Mouse (Mus musculus) lung, postnatal 10 days (tissue): ENCODE results near the gene Rem2.

Experiments
- DNase-seq: peaks from one replicate; pipeline ENCODE4 v3.0.0; 2021

Rem2 gene

GRCm38 (mm10) chr14:54475941-54476844 lies at the start of gene Rem2:
TSS of gene Rem2 (plus strand) at chr14:54476100.
- DNase-seq: peak; percentile 82

DNA sequence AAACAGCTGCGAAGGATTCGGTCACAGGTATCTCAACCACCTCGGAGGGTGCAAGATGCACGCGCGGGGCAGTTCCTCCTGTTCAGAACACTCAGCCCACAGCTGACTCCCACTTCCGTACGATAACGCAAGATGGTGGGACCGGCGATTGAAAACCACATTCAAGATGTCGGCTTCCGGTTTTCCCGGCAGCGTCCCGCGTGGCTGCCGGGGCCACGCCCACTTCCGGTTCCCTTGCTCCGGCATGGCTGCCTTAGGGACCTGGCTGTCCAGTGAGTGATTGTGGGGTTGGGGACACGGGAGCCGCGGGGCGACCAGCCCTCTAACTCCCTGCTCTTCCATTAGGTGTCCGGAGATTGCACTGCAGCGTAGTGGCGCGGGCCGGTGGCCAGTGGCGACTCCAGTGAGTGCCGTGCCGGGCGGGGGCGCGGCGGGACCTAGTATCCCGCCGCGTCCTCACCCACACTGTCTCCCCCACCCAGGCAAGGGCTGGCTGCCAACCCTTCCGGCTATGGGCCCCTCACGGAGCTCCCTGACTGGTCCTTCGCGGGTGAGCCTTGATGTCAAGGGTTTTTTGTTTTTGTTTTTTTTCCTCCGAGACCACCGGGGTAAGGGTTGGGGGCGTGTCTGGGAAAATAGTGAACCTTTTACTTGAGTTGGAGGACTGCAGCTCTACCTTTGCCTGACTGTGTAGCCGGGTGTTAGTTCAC lies 49.1 kb upstream of the Rem2 start, which contains the start of gene Mrpl52:
TSS of gene Mrpl52 (plus strand) at position 221 of the 710 bp plus-strand sequence.
- DNase-seq: peak; percentile 95

DNA sequence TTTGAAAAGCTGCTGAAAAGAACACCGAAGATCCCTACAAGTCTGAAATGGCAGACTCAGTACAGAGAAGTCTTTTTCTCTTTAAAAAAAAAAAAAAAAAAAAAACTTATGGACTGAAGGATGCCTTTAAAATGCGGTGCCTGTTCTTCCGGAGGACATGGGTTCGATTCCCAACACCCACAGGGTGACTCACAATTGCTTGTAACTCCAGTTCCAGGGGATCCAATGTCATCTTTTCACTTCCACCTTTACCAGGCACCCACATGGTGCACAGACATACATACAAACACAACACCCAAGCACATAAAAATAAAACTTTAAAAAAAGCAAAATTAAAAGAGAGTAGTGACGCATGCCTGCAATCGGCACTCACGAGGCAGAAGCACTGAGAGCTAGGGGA lies 48.2 kb upstream of the Rem2 start:
- no peak for DNase-seq

GRCm38 (mm10) chr14:54428421-54428820 lies 47.5 kb upstream of the Rem2 start:
- no peak for DNase-seq

- no peak for DNase-seq
Measured at GRCm38 (mm10) chr14:54429332-54430093, 46.4 kb upstream of the Rem2 start.

DNA sequence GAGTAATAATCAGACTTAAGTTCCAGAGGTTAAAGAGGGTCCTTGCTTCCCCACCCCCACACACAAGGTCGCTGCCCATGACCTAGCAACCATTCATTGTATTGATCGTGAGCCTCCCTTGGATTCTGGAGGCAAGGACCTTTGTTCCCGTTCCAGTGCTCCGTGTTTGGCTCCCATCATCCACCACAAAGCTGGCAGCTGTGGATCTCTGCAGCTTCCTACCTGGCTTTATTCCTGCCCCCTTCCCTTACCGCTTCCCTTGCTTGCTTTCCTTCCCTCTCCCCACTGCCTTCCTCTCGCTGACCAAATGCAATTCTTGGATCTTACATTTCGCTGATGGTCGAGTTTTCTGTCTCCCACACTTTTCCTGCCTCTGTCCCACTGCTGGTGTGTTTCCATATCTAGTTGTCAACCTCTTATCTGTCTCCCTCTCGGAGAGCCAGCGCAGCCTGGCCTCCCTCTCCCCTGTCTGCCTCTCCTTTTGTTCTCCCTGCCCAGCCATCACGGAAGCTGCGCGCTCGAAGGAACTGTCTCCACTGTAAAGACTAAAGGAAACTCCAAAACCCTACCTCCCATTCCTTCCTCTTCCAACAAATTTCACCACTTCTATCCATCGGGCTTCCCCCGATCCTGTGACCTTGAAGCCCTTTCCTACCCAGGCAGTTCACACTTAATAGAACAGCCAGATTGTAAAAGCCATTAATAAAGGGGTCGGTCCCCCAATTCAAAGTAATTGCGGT lies 45.3 kb upstream of the Rem2 start:
- DNase-seq: peak; percentile 38

DNA sequence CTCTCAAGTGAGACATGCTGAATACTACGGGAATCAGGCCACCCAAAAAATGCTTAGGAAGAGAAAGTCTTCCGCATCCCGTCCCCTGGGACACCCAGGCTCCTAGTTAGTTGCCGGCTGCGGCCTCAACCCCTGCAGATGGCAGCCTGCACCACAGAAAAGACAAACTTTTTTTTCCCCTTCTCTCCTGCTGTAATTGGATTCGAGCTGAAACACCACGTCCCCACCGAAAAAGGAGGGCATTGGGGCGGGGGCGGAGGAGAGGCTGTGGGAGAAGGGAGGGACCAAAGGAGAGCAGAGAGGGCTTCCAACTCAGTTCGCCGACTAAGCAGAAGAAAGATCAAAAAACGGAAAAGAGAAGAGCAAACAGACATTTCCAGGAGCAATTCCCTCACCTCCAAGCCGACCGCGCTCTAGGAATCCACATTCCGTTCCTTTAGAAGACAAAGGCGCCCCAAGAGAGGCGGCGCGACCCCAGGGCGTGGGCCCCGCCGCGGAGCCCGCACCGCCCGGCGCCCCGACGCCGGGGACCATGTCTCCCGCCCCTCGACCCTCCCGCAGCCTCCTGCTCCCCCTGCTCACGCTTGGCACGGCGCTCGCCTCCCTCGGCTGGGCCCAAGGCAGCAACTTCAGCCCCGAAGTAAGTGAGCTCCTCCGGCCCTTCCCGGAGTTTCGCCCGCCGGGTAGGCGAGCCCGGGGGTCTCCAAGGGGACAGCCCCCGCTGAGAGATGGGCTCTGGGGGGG lies 44.4 kb upstream of the Rem2 start, which contains the start of gene Mmp14:
TSS of gene Mmp14 (plus strand) at position 279 of the 744 bp plus-strand sequence.
- DNase-seq: peak; percentile 94

DNA sequence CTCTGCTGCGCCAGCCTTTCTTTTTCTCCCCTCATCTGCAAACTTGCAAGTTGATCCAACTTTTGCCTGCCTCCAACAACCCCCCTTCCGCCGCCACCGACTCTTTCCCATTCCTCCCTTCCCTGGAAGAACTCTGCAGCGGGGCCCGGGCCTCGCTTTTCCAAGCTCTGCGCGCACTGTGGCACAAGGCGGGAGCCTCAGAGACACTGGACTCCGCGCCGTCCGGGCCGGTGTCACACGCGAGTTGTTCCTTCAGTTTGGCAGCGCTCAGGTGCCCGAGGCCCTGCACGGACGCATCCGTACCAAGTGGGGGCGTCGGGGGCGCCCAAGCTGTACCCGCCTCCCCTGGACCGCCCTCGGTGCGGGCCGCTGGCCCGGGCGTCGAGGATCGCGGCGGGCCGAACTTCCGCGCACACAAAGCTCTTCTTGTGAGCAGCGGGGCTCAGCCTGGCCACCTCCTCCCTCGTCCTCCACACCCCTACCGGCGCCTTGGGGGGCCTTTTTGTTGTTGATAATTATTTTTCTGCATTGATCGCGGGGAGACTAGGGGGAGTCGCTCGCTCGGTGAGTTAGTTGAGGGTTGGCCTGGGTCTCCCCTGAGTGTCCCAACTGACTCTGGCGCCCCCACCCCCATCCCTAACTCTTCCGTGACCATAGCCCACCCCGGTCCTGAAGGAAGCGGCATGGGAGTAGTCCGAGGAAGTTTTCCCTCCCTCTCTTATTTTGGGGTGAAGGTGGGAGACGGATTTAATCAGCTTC lies 43.6 kb upstream of the Rem2 start:
- DNase-seq: peak; percentile 77

GRCm38 (mm10) chr14:54432837-54433830 lies 42.8 kb upstream of the Rem2 start:
- DNase-seq: peak; percentile 67

DNA sequence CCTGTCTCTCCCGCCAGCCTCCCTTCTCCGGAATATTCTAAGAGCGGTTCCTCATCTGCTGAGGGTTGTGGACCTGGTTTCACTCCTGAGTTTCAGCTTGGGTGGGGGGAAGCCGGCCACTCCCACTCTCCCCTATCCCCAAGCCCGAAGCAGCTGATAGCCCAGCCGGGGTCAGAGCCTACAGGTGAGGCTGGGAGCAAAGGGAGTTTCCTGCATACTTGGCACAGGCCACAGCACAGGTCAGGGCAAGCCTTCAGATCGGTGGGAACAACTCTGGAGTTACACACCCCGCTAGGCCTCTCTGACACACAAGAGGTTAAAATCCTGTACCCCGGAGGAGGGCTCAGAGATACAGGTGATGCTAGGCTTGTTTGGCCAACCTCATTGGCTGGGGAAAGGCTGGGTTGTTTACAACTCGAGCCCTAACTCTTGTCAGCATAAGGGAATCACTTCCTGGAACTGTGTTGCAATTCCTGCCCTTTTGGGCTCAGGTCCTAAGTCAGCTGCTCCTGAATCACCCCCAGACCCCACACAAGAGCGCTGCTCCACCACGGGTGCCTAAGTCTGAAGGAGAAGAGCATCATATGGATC lies 41.9 kb upstream of the Rem2 start:
- peak; percentile 66 for DNase-seq

GRCm38 (mm10) chr14:54435194-54435918 lies 40.5 kb upstream of the Rem2 start:
- DNase-seq: no peak

- no peak for DNase-seq
Measured at GRCm38 (mm10) chr14:54439155-54439554, 36.7 kb upstream of the Rem2 start.

GRCm38 (mm10) chr14:54439610-54440009 lies 36.3 kb upstream of the Rem2 start:
- no peak for DNase-seq

GRCm38 (mm10) chr14:54440538-54440937 lies 35.4 kb upstream of the Rem2 start:
- DNase-seq: no peak

GRCm38 (mm10) chr14:54441365-54441764 lies 34.5 kb upstream of the Rem2 start:
- no peak for DNase-seq

GRCm38 (mm10) chr14:54442548-54442947 lies 33.4 kb upstream of the Rem2 start:
- no peak for DNase-seq

DNA sequence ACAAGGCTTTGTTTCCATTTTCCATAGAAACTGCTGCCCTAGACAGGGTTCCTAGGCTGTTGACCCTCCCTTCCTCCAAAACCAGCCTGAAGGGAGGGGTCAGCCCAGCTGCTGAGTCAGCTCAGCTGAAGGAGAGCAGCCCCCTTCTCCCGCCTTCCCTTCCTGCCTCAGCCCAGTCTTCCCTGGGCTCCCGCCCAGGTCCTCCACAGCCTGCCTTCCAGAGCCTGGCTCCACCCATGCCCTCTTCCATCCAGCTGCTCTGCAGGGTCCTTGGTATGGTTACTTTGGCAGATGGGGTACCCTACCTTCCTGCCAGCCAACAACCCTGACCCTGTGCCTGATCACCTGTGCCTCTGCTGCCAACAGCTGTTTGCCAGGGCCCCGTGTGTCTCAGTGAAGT lies 32.7 kb upstream of the Rem2 start:
- peak; percentile 87 for DNase-seq
